Mouse (Mus musculus): ENCODE results near the gene Hemgn.

- TF ChIP-seq CTCF (IDR thresholded peaks at IDR 0.05; ENCODE audit: low read depth) (no peak), EP300 (IDR thresholded peaks at IDR 0.05; ENCODE audit: low read depth) (no peak)
Measured at GRCm38 (mm10) chr4:46344288-46344687, 69.0 kb downstream of the Hemgn start.
